ENCODE assay signal across 8 mouse cellular contexts in the genomic region with DNA sequence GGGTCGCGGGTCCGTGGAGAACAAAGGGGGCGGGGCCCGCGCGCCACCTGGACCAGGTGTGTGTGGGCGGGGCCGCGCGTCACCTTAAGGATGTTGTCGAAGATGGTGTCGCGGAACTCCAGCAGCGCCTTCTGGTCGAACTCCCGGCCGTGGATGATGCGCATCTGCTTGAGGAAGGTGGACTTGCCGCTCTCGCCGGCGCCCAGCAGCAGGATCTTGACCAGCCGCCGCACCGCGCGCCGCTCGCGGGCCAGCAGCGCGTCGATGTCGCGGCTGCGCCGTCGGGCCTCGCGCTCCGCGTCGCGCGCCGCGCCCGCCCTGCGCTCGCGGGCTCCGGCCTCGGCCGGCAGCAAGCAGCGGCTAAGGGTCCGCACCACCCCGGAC. TPM values are rescaled to one million over a fixed set of nuclear protein-coding genes. Genes with fewer than 3 reads are reported as not detected.
DNase-seq lines count a peak whose midpoint lies in the region; ATAC-seq and TF ChIP-seq lines count a peak whose summit lies in the region.

No protein-coding gene starts in this region.

- intact Hi-C loops in gastrocnemius, postnatal 14 days (cut with DNase I; ENCODE audit: low total_unique reads): no loop called here

- DNase-seq in gastrocnemius, adult 8-10 months (ENCODE audit: low spot score in 2 of 2): peak; percentile 22 to 35
- DNase-seq in gastrocnemius, postnatal 10 days: no peak
- peak; percentile 25 for DNase-seq in c-Kit-negative CD71-positive TER-119-positive erythroid progenitor cells, embryonic 14.5 days (ENCODE audit: low read depth, low spot score)
- DNase-seq in gastrocnemius, postnatal 14 days: peak; percentile 34
- peak; percentile 64 for DNase-seq in kidney, adult 9 months
- peak; percentile 64 for DNase-seq in lung, adult 2 months
- peak; percentile 63 to 73 for DNase-seq in right cerebral cortex, postnatal 10 days (ENCODE audit: low spot score in 2 of 2)

- H3K4me1 ChIP-seq in lung, adult 2 months (ENCODE audit: control insufficient read depth, insufficient read depth, low read length): peaks cover 18% of the 10 kb centered on the region

- H3K4me3 ChIP-seq in lung, adult 2 months (replicated peaks; ENCODE audit: extremely low read depth, low read depth, low read length): peak overlapping the region; percentile 97

- 3% methylated on average over 58 of the region's 58 CpGs for WGBS in lung, adult 2 months

- ATAC-seq in activated CD4-positive, CD25-positive, alpha-beta regulatory T cell, adult 4 months: no peak

- no peak for TF ChIP-seq CTCF in lung, adult 2 months (IDR thresholded peaks at IDR 0.05; ENCODE audit: insufficient read depth, low read length)

- no peak for TF ChIP-seq POLR2A in lung, adult 2 months (IDR thresholded peaks at IDR 0.05; ENCODE audit: borderline replicate concordance, extremely low read depth, low read depth, low read length)

RNA-seq across cellular contexts. Expression of a gene that starts 0.3 kb away (rescaled TPM):
- 10 to 100 TPM; 21.4 to 30.8 (median 24.5) TPM for total RNA-seq in gastrocnemius, adult 8-10 months (2022)
- total RNA-seq in gastrocnemius, postnatal 10 days (2021): 10 to 100 TPM; 38.2 to 42.4 TPM
- 10 to 100 TPM; 26.6 to 35.0 TPM for total RNA-seq in gastrocnemius, postnatal 14 days (2021)
- 112 and 120 TPM in 2 replicates for polyA plus RNA-seq in lung, adult 2 months (2012; rRNA removed)
- 1 to 10 TPM; 3.9 to 4.6 TPM for polyA plus RNA-seq in activated CD4-positive, CD25-positive, alpha-beta regulatory T cell, adult 4 months (2017; shearing (Covaris generic))
